Mouse (Mus musculus): ENCODE data around the gene Gm973.

DNA sequence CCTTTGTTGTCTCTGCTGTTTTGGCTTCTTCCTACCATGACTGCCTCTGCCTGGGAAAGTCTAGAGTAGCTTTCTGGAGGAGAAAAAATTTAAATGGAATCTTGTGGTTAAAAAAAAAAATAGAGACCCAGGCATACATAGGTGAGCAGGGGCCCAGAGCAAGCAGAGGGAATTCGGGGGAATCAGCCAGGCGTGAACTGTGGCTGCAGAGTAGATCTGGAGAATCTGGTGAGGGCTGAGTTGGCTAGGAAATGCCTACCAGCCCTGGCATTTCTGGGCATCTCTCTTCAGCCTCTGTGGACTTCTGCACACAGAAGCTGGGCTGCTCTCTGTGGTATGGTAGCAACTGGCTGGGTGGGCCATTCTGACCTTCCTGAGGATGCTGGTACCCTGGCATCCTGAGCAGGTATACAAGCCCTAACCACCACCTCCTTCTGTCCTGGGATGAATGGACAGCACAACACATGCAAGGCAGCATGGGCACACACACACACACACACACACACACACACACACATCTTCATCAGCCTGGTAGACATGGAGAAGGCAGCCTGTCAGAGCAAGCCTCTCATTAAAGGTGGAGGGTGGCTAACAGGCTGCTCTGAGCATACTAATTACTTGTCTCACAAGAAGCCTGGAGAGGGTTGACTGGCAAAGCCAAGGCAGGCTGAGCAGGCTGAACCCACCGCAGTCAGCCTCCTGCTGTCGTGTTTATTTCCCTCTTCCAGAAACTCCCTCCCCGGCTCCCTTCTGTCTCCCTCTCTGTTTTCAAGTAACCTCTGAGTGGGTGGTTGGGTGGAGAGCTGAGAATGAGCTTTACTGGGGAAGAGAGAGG is 19.1 kb downstream of the Gm973 start:
- TF ChIP-seq CTCF (IDR thresholded peaks at IDR 0.05; ENCODE audit: extremely low read depth, insufficient read length, insufficient replicate concordance, low read depth, low read length) = no peak
- no peak for TF ChIP-seq POLR2A (IDR thresholded peaks at IDR 0.05; ENCODE audit: low read depth, low read length)

Measured in small intestine, adult 2 months (tissue).